Mouse (Mus musculus) lung, postnatal 4 days (tissue): Measurements from ENCODE around the gene Fstl3.

ENCODE experiments used
- DNase-seq, 2 experiments: peaks; one replicate each; pipeline ENCODE4 v3.0.0; 2021

Fstl3 gene

DNA sequence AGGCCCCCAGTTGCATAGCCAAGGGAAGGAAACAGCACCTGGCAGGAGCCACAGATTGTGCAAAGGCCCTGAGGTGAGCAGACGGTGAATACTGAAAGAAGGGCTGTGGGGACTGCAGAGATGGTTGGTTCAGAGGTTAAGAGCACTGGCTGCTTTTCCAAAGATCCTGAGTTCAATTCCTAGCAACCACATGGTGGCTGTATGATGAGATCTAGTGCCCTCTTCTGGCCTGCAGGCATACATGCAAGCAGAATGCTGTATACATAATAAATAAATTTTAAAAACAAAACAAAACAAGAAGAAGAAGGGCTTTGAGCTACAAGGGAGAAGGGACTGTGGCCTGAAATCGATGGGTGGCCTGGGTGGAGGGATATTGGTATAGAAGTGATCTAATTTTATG lies 40.0 kb downstream of the Fstl3 start:
- no peak for DNase-seq

DNA sequence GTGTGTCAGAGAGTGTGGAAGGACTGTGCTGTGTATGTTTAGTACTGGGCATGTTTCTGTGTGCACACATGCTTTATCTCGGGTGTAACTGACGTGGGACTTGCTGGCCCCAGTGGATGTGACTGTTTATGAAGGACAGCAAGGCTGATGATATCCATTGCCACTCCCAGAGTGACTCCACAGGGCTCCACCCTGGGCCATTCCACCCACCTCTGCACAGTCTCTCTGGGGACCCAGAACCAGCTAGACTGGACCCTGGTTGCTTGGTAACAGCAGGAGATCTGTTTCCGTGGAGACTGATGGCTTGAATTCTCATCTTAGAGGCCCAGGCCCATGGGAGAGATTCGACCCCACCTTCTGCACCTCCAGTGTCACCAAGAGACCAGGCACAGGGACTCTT lies 41.2 kb downstream of the Fstl3 start:
- no peak for DNase-seq

DNA sequence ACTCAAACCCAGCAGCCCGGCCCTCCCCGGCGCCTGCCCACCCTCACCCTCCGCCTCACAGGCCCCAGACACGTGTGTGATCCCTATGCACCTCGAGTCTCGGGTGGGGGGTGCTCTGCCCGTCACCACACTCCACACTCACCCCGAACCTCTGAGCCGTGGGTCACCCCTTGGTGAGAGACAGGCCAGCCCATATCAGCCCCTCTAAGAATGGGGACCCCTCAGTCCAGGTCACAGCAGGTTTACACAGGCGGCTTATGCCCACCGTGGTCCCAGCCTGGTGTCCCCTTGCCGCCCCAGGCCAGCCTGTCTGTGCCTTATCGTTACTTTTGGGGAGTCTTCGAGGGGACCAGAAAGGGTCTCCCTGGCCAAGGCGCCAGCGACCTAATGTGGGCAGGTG lies 42.5 kb downstream of the Fstl3 start:
- no peak for DNase-seq

DNA sequence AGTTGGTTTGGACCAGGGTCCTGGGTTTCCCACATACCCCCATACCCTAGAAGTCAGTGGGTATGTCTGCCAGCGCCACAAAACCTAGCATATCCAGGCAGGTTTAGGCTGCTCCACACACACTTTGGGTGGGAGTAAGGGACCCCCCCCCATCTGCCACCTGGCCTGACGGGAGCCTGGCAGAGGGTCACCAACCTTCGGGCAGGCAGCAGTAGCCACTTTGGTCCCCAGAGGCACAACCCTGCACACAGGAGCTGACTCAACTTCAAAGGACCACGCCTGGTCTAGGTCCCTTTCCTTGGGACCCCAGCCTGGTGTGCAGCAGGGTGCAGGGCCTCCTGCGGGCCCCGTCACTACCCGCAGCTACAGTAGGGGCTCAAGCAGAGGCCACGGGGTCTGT lies 43.2 kb downstream of the Fstl3 start:
- DNase-seq: no peak

DNA sequence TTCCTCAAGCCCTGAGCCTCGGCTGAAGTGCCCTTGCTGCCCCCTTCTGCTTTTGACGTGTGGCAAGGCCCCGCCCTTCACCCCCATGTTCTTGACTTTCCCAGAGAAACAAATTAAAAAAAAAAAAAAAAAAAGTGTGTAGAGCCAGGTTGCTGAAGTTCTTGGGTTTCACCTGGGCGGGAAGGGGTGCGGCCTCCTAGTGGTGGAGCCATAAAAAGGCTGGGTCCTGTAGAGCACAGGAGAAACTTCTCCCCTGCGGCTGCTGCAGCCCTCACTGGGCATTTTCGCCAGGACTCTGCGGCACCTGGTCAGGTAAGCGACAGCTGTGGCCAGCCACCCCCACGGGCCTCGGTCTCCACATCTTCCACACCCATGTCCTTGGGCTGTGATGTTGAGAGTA lies 43.7 kb downstream of the Fstl3 start, which contains the start of gene Misp:
Gene Misp, plus strand, starts transcription at position 208 of the 400 bp plus-strand sequence.
- DNase-seq: peak in 1 of 2 experiments; percentile 56

DNA sequence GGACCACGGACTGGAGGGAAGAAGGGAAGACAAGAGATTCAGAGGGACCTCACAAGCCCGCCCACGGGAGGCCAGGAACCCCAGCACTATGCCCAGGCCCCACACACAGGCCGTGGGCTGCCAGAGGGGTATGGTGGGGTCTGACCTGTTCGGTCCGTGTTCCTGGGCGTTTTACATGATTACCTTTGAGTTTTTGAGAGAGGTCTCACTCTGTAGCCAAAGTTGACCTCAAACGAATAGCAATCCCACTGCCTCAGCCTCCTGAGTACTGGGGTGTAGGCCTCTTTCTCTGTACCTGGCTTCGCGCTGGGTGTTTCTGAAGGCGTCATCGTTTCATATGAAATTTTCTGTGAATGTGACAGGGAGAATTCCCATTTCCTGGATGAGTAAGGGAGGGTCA lies 44.7 kb downstream of the Fstl3 start:
- DNase-seq: no peak

DNA sequence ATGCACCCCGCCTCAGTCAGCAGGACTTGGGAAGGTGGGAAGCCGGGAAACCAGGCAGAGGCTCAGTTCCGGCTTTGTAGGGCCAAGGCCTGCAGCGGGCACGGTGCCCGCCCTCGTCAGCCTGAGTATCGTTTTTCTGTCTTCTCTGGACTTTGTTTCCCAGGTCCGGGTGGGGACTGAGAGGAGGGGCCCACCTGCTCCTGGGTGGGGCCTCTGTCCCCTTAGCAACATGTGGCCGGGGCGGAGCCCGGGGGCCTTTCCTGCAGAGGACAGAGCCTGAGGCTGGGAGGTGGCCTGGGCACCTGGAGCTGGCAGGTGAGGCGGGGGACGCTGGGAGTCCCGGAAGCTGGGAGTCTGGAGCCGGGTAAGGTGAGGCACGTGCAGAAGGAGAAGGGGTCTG lies 45.3 kb downstream of the Fstl3 start:
- DNase-seq: peak; percentile 45 to 64

DNA sequence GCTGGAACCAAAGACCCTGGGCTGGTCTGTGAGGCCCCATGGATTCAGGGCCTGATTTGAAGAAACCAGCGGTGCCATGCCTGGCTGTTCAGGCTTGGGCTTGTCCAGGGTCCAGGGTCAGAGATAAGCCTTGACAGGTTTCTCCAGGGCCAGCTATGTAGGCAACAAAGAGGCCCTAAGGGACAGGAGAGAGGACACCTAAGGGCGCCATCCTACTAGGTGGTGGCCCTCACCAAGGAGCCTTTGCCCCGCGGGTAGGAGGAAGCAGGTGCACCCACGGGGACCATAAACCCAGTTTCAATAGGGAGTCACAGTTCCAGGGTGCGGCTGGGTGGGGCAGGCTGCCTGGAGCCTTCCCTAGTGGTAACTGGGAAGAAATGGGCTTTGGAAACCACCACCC lies 45.9 kb downstream of the Fstl3 start:
- no peak for DNase-seq

DNA sequence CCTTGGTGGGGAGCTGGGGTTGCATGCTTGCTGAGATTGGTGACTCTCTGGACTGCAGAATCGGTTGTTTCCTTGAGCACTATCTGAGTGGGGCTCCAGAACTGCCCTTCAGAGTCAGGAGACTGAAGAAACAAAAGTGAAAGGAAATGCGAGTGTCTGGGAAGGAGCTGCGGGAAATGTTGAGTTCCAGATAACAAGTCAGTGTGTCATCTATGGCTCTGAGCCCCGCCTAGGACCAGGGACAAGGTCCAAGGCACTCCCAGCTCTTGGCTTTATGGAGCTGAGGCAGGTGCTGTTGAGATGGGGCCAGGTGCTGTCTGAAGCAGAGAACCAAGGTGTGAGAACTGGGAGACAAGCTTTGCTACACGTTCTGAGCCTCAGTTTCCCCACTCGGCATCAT lies 47.3 kb downstream of the Fstl3 start:
- no peak for DNase-seq

DNA sequence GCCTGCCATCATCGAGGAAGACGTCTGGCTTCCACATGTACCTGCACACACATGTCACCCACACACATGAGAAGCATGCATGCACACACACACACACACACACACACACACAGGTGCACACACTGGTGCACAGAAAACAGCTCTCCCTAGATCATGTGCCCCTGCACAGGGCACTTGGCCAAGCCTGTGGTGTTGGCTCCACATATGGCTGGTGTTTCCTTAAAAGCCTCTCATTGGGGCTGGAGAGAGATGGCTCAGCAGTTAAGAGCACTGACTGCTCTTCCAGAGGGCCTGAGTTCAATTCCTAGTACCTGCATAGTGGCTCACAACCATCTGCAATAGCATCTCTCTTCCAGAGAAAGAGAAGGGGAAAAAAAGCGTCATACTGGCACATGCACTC lies 54.5 kb downstream of the Fstl3 start:
- DNase-seq: no peak
